Mouse (Mus musculus) gastrocnemius, postnatal 14 days (tissue): Measurements from ENCODE around the gene S100pbp. TPM values are rescaled to one million over a fixed set of nuclear protein-coding genes. Genes with fewer than 3 reads are reported as not detected.

Experiments used
- DNase-seq: peaks from one replicate; pipeline ENCODE4 v3.0.0; 2021; ENCODE audit warnings: mixed read lengths
- intact Hi-C: fragments of 180-260 bp; cut with DNase I; formaldehyde crosslinking; loops from one replicate; pipeline ENCODE4 v1.15.1; 2025; ENCODE audit warnings: low total_unique reads
- total RNA-seq, 2 experiments: library from RNA; stranded (reverse); gene quantifications; 2 replicates each; pipeline ENCODE4 v1.2.3; 2021

S100pbp gene
- total RNA-seq, 2 experiments from 2014 or later: 5.2 to 7.1 TPM

- no peak for DNase-seq
- intact Hi-C loops: loop anchor here (5.0 to 10.0 kb wide), 2 partner anchors 36 to 138 kb away; no protein-coding TSS in a partner anchor
These were observed 52.7 kb downstream of the S100pbp start, which contains the start of gene Fndc5 for GRCm38 (mm10) chr4:129136579-129137391. TSS of gene Fndc5 (plus strand) at chr4:129136999.

GRCm38 (mm10) chr4:129136189-129136578, 53.3 kb downstream of the S100pbp start:
- no peak for DNase-seq
- intact Hi-C loops: loop anchor here (5.0 to 10.0 kb wide), 2 partner anchors 36 to 139 kb away; no protein-coding TSS in a partner anchor

- DNase-seq: no peak
- intact Hi-C loops: loop anchor here (5.0 to 10.0 kb wide), 2 partner anchors 37 to 139 kb away; no protein-coding TSS in a partner anchor
These were observed 53.9 kb downstream of the S100pbp start for GRCm38 (mm10) chr4:129135637-129136036.

- peak; percentile 77 for DNase-seq
- intact Hi-C loops: loop anchor here (5.0 to 10.0 kb wide), 2 partner anchors 37 to 140 kb away; no protein-coding TSS in a partner anchor
These were observed 54.5 kb downstream of the S100pbp start for GRCm38 (mm10) chr4:129134799-129135585.

GRCm38 (mm10) chr4:129130755-129131303, 58.7 kb downstream of the S100pbp start:
- intact Hi-C loops: loop anchor here (10.0 kb wide), 1 partner anchor 144 kb away; no protein-coding TSS in a partner anchor

GRCm38 (mm10) chr4:129130149-129130548, 59.4 kb downstream of the S100pbp start:
- no peak for DNase-seq
- intact Hi-C loops: loop anchor here (10.0 kb wide), 1 partner anchor 145 kb away; no protein-coding TSS in a partner anchor

More at GRCm38 (mm10) chr4:129130755-129131303, 58.7 kb downstream of the S100pbp start:
- DNase-seq: no peak

GRCm38 (mm10) chr4:129129387-129129786, 60.1 kb downstream of the S100pbp start:
- intact Hi-C loops: no loop called here
- no peak for DNase-seq

GRCm38 (mm10) chr4:129128582-129129338, 60.8 kb downstream of the S100pbp start:
- intact Hi-C loops: no loop called here
- no peak for DNase-seq

GRCm38 (mm10) chr4:129125736-129126451, 63.6 kb downstream of the S100pbp start:
- intact Hi-C loops: no loop called here
- peak; percentile 38 for DNase-seq

GRCm38 (mm10) chr4:129124652-129125146, 64.8 kb downstream of the S100pbp start:
- intact Hi-C loops: no loop called here

GRCm38 (mm10) chr4:129122719-129123118, 66.8 kb downstream of the S100pbp start:
- DNase-seq: no peak
- intact Hi-C loops: no loop called here

More at GRCm38 (mm10) chr4:129124652-129125146, 64.8 kb downstream of the S100pbp start:
- DNase-seq: no peak

- intact Hi-C loops: no loop called here
These were observed 67.4 kb downstream of the S100pbp start for GRCm38 (mm10) chr4:129122107-129122506.

GRCm38 (mm10) chr4:129121569-129122086, 67.9 kb downstream of the S100pbp start, which contains the start of gene Hpca:
TSS of gene Hpca (minus strand) at chr4:129122036.
- DNase-seq: no peak
- intact Hi-C loops: no loop called here

More at GRCm38 (mm10) chr4:129122107-129122506, 67.4 kb downstream of the S100pbp start:
- DNase-seq: no peak

GRCm38 (mm10) chr4:129120520-129121445, 68.7 kb downstream of the S100pbp start:
- peak; percentile 70 for DNase-seq
- intact Hi-C loops: no loop called here

- intact Hi-C loops: no loop called here
- no peak for DNase-seq
These were observed 69.8 kb downstream of the S100pbp start for GRCm38 (mm10) chr4:129119708-129120107.

- DNase-seq: no peak
- intact Hi-C loops: no loop called here
These were observed 71.6 kb downstream of the S100pbp start for GRCm38 (mm10) chr4:129117720-129118510.
